Mouse (Mus musculus): ENCODE measurements around the gene Ccdc177.
"Not testable (repeated sequence)": the region's sequence is repeated elsewhere in the genome, so short reads cannot be mapped to it uniquely, and the experiment has no call there.

DNA sequence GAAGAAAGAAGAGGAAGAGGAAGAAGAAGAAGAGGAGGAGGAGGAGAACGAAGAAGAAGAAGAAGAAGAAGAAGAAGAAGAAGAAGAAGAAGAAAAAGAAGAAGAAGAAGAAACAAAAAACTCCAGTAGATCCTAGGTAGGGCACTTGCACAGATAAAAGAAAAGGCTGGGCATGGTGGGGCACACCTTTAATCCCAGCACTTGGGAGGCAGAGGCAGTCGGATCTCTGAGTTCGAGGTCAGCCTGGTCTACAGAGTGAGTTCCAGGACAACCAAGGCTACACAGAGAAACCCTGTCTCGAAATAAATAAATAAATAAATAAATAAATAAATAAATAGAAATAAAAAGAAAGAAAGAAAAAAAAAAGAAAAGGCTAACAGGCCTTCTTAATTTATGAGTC lies 28.8 kb upstream of the Ccdc177 start:
- not testable (repeated sequence) for TF ChIP-seq POLR2A (IDR thresholded peaks at IDR 0.05; ENCODE audit: borderline replicate concordance, control insufficient read depth, low read depth, low read length); CTCF (IDR thresholded peaks at IDR 0.05; ENCODE audit: control insufficient read depth, insufficient read depth, low read length)
